Mouse (Mus musculus) erythroblast, embryonic 14.5 days (primary cell): ENCODE measurements around the gene Usp24.
"Not testable (repeated sequence)": the region's sequence is repeated elsewhere in the genome, so short reads cannot be mapped to it uniquely, and the experiment has no call there.

Experiments
- GATA1 ChIP-seq: IDR thresholded peaks from 2 replicates; pipeline ENCODE4 v1.6.1; 2012; ENCODE audit warnings: low read length, inconsistent platforms, mixed read lengths
- TAL1 ChIP-seq: IDR thresholded peaks from 3 replicates; pipeline ENCODE4 v1.6.1; 2012; ENCODE audit warnings: low read length, inconsistent platforms, mixed read lengths

- TF ChIP-seq GATA1, TAL1: not testable (repeated sequence)
Measured at GRCm38 (mm10) chr4:106329171-106329570, 13.2 kb downstream of the Usp24 start.
